Mouse (Mus musculus) gastrocnemius, postnatal 36 days (tissue): Measurements from ENCODE around the gene Gemin2. TPM values are rescaled to one million over a fixed set of nuclear protein-coding genes. Genes with fewer than 3 reads are reported as not detected.
"Not testable (repeated sequence)": the region's sequence is repeated elsewhere in the genome, so short reads cannot be mapped to it uniquely, and the experiment has no call there.

Experiments
- DNase-seq, 2 experiments: peaks; one replicate each; pipeline ENCODE4 v3.0.0; 2022
- intact Hi-C: fragments of 180-260 bp; cut with DNase I; formaldehyde crosslinking; loops from one replicate; pipeline ENCODE4 v1.15.1; 2025
- total RNA-seq, 2 experiments: library from RNA; stranded (reverse); gene quantifications; 2 replicates each; pipeline ENCODE4 v1.2.3; 2021

Gene Gemin2
- total RNA-seq, 2 experiments from 2014 or later = 3.8 to 4.6 TPM

- no peak for DNase-seq
- intact Hi-C loops = no loop called here
These were observed 42.1 kb downstream of the Gemin2 start for GRCm38 (mm10) chr12:59055196-59055850.

- no peak for DNase-seq
- intact Hi-C loops = no loop called here
These were observed 43.0 kb downstream of the Gemin2 start for GRCm38 (mm10) chr12:59056222-59056621.

GRCm38 (mm10) chr12:59058242-59058641 lies 45.0 kb downstream of the Gemin2 start:
- DNase-seq, intact Hi-C loops: not testable (repeated sequence)

- intact Hi-C loops = no loop called here
- DNase-seq = no peak
These were observed 47.1 kb downstream of the Gemin2 start for GRCm38 (mm10) chr12:59060322-59060721.

GRCm38 (mm10) chr12:59060993-59061595 lies 47.9 kb downstream of the Gemin2 start, which contains the start of gene Trappc6b:
TSS of gene Trappc6b (minus strand) at chr12:59061472.
- intact Hi-C loops = no loop called here

GRCm38 (mm10) chr12:59064837-59065236 lies 51.6 kb downstream of the Gemin2 start:
- DNase-seq = no peak
- intact Hi-C loops = loop anchor here (5.0 kb wide), 1 partner anchor 53 kb away; the partner anchor contains the start of genes Gemin2 and Sec23a

More at GRCm38 (mm10) chr12:59060993-59061595, 47.9 kb downstream of the Gemin2 start, which contains the start of gene Trappc6b:
- DNase-seq = peak; percentile 74 to 76

GRCm38 (mm10) chr12:59065776-59066175 lies 52.6 kb downstream of the Gemin2 start:
- intact Hi-C loops = loop anchor here (5.0 kb wide), 1 partner anchor 53 kb away; the partner anchor contains the start of genes Gemin2 and Sec23a
- DNase-seq = no peak

GRCm38 (mm10) chr12:59066448-59067077 lies 53.4 kb downstream of the Gemin2 start, which contains the start of gene Pnn:
TSS of gene Pnn (plus strand) at chr12:59066884.
- peak; percentile 89 to 95 for DNase-seq
- intact Hi-C loops = loop anchor here (5.0 kb wide), 1 partner anchor 54 kb away; the partner anchor contains the start of genes Gemin2 and Sec23a

- peak in 1 of 2 experiments; percentile 8 for DNase-seq
- intact Hi-C loops = loop anchor here (5.0 kb wide), 1 partner anchor 55 kb away; the partner anchor contains the start of genes Gemin2 and Sec23a
These were observed 53.9 kb downstream of the Gemin2 start for GRCm38 (mm10) chr12:59067095-59067494.

GRCm38 (mm10) chr12:59068791-59069190 lies 55.6 kb downstream of the Gemin2 start:
- no peak for DNase-seq
- intact Hi-C loops = loop anchor here (5.0 kb wide), 1 partner anchor 56 kb away; the partner anchor contains the start of genes Gemin2 and Sec23a

GRCm38 (mm10) chr12:59072286-59072685 lies 59.1 kb downstream of the Gemin2 start:
- intact Hi-C loops = loop anchor here (5.0 kb wide), 1 partner anchor 55 kb away; no protein-coding TSS in a partner anchor
- DNase-seq = no peak

GRCm38 (mm10) chr12:59074052-59074451 lies 60.9 kb downstream of the Gemin2 start:
- intact Hi-C loops = loop anchor here (5.0 kb wide), 1 partner anchor 53 kb away; no protein-coding TSS in a partner anchor

GRCm38 (mm10) chr12:59076996-59077395 lies 63.8 kb downstream of the Gemin2 start:
- DNase-seq = no peak
- intact Hi-C loops = no loop called here

More at GRCm38 (mm10) chr12:59074052-59074451, 60.9 kb downstream of the Gemin2 start:
- DNase-seq = no peak

- no peak for DNase-seq
- intact Hi-C loops = no loop called here
These were observed 64.7 kb downstream of the Gemin2 start for GRCm38 (mm10) chr12:59077883-59078282.

Other genes with a start within 250 kb of the Gemin2 start
- 10 to 100 TPM; 45.0 to 51.3 TPM for gene Sec23a, start 1.4 kb upstream of the Gemin2 start, total RNA-seq
- gene Trappc6b, start 48.1 kb downstream of the Gemin2 start, total RNA-seq = 10 to 100 TPM; 28.5 to 40.1 TPM
- gene Pnn, start 53.5 kb downstream of the Gemin2 start, total RNA-seq = 10 to 100 TPM; 16.5 to 21.3 TPM
- gene Mia2, start 82.4 kb downstream of the Gemin2 start, total RNA-seq = 100 to 1,000 TPM in 1 of 2 experiments, 10 to 100 TPM in 1; 83.9 to 111 TPM
- gene Fbxo33, start 206.3 kb downstream of the Gemin2 start, total RNA-seq = 1 to 10 TPM; 2.4 to 3.5 TPM